Mouse (Mus musculus): ENCODE data around the gene Gucd1.
"Not testable (repeated sequence)": the region's sequence is repeated elsewhere in the genome, so short reads cannot be mapped to it uniquely, and the experiment has no call there.

Gucd1 gene

GRCm38 (mm10) chr10:75535423-75535822, 17.7 kb upstream of the Gucd1 start:
- DNase-seq (ENCODE audit: low spot score): no peak

GRCm38 (mm10) chr10:75534934-75535333, 17.2 kb upstream of the Gucd1 start:
- DNase-seq (ENCODE audit: low spot score): no peak

DNA sequence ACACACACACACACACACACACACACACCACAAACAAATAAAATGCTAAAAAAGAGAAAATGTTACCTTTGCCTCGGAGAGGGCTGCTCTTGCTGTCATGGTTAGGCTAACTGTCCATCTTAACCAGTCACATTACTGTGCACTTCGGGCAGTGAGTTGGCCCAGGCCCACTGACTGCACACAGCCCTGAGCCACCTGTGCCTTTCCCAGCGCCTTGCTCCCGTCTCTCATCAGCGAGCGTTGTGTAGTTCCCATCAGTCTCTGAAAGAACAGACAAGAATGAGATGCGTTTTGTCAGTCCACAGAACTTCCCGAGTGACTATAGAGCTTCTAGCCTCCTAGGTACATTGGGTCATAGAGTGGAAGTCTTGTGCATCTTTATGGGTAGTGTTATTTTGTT, 16.4 kb upstream of the Gucd1 start:
- no peak for DNase-seq (ENCODE audit: low spot score)

GRCm38 (mm10) chr10:75531532-75532090, 13.8 kb upstream of the Gucd1 start:
- DNase-seq (ENCODE audit: low spot score): no peak

DNA sequence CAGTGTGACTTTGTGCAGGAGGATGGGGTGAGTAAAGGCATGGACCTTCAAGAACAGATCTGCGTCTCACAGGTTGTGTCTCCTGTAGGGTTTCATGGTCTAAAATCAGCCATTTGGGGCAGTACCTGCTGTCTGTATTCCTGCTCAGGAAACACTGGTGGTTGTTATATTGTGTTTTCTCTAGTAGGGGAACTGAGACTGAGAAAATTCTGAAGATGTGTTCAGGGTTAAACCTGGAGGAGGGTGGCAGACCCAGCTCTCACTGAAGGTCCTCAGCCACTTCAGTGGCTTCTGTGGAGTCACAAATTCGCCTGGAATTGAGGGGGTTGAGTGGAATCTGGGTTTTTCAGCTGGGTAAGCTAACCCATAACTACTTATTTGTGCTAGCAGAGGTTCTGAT, 12.6 kb upstream of the Gucd1 start:
- no peak for DNase-seq (ENCODE audit: low spot score)

GRCm38 (mm10) chr10:75525450-75525849, 7.7 kb upstream of the Gucd1 start:
- DNase-seq (ENCODE audit: low spot score): not testable (repeated sequence)

- DNase-seq (ENCODE audit: low spot score): no peak
Measured at GRCm38 (mm10) chr10:75521643-75522042, 3.9 kb upstream of the Gucd1 start.

GRCm38 (mm10) chr10:75520581-75520980, 2.8 kb upstream of the Gucd1 start:
- DNase-seq (ENCODE audit: low spot score): no peak

- peak; percentile 66 for DNase-seq (ENCODE audit: low spot score)
Measured at GRCm38 (mm10) chr10:75517073-75517757, 557 bp downstream of the Gucd1 start, which contains the start of gene Snrpd3. Gene Snrpd3 (plus strand): TSS chr10:75517551.

- no peak for DNase-seq (ENCODE audit: low spot score)
Measured at GRCm38 (mm10) chr10:75516724-75517072, 1.1 kb downstream of the Gucd1 start.

DNA sequence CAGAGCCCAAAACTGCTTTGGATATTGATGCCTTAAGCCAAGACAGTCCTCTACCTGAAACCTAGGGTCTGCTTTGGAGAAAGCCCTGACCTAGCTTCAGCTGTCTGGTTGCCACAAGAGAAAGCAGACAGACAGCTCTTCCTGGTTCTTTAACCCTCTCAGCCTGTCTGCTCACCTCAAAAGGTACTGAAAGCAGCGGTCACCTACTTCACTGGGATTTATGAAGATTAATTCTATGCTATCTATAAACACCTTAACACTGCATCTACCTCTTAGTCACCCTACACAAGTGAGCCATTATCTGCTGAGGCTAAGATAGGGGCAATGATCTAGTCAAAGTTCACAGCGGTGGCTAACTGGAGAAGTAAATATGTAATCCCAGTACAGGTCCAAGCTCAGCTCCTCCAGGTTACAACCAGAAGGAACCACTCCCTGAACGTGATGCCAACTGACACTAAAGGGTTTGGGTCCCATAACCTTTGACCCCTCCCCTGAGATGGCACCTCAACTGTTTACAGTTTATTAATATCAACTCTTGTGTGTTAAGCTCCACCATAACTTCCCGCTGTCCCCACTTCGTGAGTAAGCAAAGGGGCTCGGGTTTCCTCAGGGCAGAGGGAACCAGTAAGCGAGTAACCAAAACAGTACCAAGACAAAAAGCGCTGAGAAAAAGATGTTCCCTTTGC, 1.6 kb downstream of the Gucd1 start:
- DNase-seq (ENCODE audit: low spot score): no peak

DNA sequence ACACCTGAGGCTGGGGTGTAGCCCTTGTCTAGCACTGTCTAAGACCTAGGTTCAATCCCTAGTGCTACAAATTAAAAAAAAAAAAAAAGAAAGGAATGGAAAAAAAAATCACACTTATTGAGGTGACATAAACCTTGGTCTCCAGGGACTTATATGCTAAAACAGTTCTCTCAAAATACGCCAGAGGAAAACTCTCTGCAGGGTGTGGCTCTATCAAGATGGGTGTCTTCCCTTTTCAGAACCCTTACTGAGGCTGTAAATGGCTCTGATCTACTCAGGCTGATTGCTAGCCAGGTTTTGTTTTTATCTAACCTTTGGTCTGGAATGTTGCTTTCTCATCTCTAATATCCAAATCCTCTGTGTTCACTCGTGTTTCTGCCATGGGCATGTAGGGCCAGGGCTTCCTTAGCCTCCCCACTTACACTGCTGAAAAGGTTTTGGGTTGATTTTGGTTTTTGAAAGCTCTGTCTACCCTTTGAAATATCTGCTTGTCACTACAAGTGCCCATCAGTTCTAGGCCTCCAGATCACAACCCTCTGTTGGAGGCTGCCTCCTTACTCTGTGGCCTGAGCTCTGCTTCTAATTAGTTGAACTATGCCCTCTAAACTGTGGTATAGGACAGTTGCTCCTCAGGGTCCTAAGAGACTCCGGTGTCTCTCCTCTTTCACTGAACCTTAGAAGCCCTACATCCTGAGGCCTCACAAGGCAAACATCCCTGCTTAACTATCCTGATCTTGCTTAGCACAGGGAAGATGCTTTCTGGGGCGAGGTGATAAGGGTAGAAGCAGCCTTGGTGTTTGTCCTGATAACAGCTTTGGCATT, 2.3 kb downstream of the Gucd1 start:
- DNase-seq (ENCODE audit: low spot score): no peak

DNA sequence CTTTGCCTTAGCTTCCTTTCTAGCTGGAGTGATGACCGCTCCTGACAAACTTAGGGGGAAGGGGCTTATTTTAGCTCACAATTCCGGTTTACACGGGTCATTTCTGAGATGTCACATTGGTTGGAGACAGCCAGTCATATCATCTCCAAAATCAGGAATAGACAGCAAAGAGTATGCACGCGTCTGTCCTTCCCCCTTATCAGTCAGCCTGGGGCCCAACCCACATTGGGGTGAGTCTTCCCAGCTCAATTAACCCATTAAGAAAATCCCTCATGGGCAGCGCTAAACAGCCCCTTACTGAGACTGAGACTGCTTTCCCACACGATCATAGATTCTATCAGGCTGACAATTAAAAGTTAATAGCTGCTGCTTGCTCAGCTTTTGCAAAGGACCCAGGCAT, 3.4 kb downstream of the Gucd1 start:
- DNase-seq (ENCODE audit: low spot score): no peak

- no peak for DNase-seq (ENCODE audit: low spot score)
Measured at GRCm38 (mm10) chr10:75513306-75514067, 4.3 kb downstream of the Gucd1 start.

GRCm38 (mm10) chr10:75512796-75513195, 5.0 kb downstream of the Gucd1 start:
- no peak for DNase-seq (ENCODE audit: low spot score)

GRCm38 (mm10) chr10:75511897-75512296, 5.9 kb downstream of the Gucd1 start:
- DNase-seq (ENCODE audit: low spot score): no peak

DNA sequence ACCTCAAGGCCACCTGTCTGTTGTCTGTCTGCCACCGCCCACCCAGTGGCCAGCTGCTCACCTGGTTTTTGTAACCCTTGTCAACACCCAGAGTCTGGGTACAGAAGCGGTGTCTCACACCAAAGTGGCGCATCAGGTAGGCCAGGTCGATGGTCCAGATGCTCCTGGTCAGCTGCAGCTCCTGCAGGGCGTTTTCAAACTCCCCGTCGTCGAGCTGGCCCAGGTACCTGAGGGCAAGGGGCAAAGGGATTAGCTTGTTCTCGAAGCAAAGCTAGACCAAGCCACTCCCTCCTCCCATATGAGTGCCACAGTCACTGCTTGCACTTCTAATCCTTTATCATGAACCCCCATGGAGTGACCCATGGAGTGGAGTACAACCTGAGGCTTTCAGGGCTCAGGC, 6.7 kb downstream of the Gucd1 start:
- no peak for DNase-seq (ENCODE audit: low spot score)

GRCm38 (mm10) chr10:75510446-75510845, 7.3 kb downstream of the Gucd1 start:
- DNase-seq (ENCODE audit: low spot score): no peak

DNA sequence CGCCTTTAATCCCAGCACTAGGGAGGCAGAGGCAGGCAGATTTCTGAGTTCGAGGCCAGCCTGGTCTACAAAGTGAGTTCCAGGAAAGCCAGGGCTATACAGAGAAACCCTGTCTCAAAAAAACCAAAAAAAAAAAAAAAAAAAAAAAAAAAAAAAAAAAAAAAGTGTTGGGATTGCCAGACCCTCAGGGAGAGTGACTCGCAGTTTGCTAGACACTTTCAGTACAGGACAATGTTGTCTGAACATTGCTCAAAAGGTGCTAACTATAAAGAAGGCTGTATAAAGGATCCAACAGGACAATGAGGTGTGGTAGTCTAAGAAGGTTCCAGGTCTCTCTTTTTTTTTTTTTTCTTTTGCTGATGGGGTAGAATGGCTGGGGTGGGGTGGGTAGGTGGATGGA, 11.8 kb downstream of the Gucd1 start:
- not testable (repeated sequence) for DNase-seq (ENCODE audit: low spot score)

GRCm38 (mm10) chr10:75505130-75505495, 12.7 kb downstream of the Gucd1 start:
- DNase-seq (ENCODE audit: low spot score): no peak

DNA sequence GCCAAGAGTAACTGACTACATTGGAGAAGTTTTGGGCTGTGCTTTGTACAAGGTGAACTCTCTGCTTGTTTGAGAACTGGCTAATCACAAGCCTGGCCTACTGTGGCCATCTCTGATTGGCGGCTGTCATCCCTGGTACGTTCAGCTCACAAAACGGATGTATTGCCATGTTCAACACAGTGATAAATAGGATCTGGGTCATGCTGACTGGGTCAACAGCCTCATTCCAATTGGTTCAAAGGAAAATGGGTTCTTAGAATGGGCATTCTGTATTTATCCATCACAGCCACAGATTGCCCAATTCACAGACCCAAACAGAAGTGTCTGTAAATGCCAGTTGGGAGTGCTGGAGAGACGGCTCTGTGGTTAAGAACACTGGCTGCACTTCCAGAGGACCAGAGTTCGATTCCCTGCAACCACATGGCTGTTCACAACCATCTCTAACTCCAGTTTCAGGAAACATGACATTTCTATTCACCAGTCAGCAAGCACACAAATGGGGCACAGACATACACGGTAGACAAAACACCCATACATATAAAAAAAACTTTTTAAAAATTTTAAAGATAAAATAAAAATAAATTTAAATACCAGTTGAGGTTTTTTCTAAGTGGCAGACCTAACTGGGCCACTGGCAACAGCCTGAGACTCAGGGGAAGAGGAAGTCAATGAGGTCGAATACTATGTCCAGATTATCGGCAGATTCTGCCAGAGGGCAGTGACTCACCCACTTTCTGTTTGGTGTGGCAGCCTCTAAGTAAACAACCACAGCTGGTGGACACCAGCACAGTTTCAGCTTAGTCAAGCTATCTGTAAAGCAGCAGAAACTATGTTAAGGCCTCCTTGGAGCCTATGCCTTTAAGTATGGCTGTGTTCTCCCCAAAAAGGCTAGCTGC, 13.3 kb downstream of the Gucd1 start:
- DNase-seq (ENCODE audit: low spot score): no peak
